Mouse (Mus musculus): Measurements from ENCODE around the gene Sf3b4.

Sf3b4 gene

DNA sequence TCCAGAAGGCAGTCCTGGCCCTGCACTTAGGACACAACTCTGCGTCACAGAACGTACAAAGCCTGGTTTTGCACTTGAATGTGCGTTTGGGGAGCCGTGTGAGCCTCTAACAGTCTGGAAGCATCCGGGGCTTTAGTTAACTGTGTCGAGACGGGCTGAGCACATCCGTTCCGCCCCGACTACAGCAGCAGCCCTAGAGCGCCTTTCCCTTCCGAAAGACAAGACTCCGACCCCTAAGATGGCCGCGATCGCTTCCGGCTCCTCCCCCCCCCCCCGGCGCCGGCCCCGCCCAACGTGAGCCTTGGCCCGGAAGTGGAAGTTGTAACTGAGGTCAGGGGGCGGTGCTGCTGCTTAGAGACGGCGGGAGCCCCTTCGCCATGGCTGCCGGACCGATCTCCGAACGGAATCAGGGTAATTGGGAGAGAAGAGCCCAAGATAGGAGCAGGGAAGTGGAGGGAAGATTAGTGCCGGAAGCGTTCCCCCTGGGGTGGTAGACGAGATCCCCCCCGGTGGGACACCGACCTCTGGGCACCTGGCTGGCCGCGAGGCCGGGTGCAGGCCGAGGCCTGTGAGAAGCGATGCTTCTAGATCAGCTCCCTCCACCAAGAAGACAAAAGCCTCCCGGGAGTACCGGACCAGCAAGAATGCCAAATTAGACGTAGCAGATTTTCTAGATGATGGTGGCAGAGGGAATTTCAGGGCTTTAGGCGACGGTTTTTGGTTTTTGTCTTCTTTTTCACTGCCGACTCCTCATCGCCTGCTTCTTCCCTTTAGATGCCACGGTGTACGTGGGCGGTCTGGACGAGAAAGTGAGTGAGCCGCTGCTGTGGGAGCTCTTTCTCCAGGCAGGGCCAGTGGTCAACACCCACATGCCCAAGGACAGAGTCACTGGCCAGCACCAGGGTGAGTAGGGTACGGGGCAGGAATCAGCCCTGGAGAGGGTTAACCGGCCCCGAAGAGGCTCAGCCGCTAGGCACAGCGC is at the start of gene Sf3b4:
Gene Sf3b4 (plus strand): TSS at position 136 of the 982 bp plus-strand sequence.
- DNase-seq (ENCODE audit: low spot score in 2 of 2): peak; percentile 83 to 86

DNA sequence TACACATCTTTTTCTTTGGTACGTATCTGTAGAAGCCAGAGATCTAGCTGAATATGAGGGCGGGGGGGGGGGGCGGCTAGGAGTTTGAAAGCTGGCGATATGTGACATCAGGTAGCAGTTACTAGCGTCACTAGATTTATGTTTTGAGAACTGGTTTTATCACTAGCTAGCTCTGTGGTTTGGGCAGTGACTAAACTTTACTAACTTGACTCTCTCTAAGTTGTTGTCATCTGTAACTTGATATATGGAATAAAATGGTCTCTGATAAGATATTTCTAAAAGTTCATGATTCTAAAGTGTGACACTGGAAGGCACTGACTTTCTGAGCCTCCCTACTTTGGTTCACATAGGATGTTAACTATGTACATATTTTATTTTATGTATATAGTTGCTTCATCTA is 47.9 kb upstream of the Sf3b4 start:
- no peak for DNase-seq (ENCODE audit: low spot score in 2 of 2)

DNA sequence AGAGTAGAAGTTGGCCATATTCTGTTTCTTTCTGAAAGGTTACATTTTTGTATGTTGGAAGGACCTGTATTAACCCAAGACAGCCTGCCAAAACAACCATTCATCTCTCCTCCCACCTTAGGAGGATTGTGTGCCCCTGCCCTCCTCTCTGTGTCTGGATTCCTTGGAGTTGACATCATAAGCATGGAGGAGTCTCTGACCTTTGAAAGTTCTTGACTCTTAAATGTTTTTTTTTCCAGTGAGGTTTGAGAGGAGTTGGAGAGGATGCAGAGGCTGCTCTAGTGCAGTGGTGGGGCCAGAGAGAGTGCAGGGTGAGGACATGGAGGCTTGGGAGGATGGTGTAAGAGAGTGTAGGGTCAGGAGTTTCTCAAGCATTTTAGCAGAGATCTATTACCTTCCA is 44.0 kb upstream of the Sf3b4 start:
- no peak for DNase-seq (ENCODE audit: low spot score in 2 of 2)

DNA sequence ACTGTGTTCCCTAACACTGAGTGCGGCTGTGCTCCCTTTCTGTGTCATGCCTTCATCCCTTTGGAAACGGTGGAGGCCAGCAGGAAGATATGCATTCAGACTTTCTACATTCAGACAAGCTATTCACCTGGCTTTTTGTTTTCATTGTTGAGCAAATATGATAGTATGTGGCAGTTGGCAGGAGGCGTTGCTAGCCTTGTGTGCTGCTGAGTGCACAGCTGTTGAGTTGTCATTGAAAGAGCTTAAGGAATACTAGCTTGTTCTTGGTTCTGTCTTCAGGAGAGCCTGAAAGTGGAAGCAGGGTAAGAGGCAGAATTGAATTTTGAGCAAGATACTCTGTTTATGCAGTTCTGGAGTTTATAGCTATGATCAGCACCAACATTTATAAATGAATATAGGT is 39.7 kb upstream of the Sf3b4 start:
- no peak for DNase-seq (ENCODE audit: low spot score in 2 of 2)

DNA sequence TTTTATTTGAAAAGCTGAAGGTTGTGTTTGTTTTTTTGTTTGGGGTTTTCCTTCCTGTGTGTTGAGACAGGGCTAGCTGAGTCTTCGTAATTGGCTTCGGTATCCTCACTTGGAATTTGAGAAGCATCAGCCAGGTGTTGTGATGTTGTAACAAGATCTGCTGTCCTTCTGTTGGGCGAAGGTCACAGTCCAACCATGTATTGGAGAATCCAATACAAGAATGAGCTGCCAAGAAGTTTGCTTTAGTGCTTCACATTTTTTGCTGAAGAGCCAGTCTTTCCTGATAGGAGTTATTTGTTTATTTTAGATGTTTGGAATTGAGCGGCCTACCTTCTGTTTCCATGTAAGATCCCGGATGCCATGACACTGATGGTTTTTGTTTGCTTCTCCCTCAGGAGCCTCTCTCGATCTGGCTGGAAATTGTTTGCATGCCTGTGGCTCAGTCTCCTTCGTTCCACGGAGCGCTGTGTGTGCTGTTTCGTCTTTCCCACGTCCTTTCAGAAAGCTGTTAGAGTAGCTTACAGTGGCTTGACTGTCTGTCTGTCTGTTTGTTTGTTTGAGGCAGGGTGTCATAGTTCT is 38.7 kb upstream of the Sf3b4 start:
- no peak for DNase-seq (ENCODE audit: low spot score in 2 of 2)

DNA sequence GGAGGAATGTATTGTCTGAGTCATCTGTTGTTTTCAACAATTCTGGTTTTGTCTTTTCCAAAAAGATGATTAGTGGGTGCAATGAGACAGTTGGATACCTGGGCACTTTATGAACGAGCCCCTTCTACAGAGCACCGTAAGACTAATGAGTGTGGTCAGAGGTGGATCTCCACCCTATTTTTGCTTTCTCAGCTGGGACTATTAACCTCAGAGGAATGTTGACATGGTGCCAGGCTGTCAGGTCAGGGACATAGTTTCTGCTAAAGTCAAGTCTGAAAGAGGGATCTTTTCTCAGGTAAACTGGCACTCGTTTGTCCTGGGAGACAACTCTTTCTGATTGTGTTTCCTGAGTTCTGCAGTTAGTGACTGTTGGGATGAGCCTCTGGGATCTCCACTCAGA is 37.1 kb upstream of the Sf3b4 start:
- no peak for DNase-seq (ENCODE audit: low spot score in 2 of 2)

DNA sequence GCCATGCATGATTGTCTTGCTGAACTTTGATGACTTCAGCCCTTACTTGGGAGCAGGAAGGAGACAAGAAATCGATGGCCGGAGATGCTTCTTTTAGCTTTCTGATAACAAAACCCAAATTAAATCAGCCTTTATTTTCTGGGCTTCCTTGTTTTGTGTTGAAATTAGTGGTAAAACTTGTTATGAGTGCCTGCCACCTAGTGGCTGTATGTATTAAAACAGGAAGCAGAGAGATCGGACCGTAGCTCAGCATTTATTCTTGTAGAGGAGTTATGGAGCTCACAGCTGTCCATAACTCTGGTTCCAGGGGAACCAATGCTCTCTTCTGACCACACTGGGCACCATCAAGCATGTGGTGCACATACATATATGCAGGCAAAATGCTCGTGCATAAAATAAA is 24.2 kb upstream of the Sf3b4 start:
- peak; percentile 53 to 72 for DNase-seq (ENCODE audit: low spot score in 2 of 2)

DNA sequence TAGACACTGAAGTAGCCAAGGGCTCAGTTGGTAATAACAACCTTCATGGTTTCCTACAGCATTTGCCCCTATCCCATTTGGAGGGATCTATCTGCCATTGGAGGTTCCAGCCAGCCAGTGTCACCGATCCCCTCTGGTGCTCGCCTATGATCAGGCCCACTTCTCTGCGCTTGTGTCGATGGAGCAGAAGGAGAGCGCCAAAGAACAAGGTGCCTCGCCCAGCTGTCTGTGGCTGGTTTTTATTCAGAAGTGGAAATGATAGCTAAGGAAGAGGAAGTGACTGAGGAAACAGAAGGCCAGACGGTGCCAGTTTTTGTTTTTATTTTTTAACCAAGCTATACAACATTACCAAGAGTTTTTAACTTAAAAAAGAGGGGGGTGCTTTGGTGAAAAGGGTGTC is 20.3 kb upstream of the Sf3b4 start:
- DNase-seq (ENCODE audit: low spot score in 2 of 2): no peak

DNA sequence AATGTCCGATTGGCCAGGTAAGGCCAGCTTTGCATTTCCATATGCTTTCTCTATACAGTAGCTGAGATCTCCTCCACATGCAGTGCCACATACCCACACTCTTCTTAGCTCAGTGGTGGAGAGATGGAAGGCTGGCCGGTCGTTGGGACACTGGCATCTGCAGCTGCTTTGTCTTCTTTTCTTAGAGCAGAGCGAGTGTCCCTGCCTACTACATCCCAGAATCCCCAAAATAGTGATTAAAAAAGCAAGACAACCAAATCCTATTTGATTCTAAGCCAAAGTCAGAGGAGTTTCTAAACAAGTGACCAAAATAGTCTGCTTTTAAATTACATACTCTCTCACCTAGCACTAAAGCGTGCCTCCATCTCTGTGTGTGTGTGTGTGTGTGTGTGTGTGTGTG is 19.5 kb upstream of the Sf3b4 start:
- DNase-seq (ENCODE audit: low spot score in 2 of 2): no peak

DNA sequence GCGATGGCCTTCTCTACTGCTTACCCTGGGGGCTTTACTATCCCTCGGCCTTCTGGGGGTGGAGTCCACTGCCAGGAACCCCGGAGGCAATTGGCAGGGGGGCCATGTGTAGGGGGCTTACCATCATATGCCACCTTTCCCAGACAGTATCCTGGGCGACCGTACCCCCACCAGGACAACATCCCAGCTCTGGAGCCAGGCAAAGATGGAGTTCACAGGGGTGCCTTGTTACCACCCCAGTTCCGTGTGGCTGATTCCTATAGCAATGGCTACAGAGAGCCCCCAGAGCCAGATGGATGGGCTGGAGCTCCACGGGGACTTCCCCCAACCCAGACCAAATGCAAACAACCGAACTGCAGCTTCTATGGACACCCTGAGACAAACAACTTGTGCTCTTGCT is 16.6 kb upstream of the Sf3b4 start:
- DNase-seq (ENCODE audit: low spot score in 2 of 2): no peak

DNA sequence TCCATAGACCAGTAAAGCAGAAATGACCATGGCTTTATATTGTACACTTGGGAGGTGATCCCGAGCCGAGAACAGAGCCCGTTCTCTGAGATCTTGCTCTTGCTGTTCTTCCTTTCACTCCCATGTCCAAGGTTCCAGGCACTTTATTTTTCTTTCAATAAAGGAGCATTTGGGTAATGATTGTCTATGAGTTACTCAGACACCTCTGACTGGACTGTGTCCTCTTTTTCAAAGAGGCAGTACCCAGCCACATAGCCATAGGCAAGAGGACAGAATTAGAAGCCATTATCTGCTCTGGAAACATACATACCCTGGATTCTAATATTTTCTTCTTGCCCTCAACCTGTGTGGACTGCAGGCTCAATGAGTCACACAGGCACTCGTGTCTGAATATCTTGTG is 12.3 kb upstream of the Sf3b4 start:
- no peak for DNase-seq (ENCODE audit: low spot score in 2 of 2)

DNA sequence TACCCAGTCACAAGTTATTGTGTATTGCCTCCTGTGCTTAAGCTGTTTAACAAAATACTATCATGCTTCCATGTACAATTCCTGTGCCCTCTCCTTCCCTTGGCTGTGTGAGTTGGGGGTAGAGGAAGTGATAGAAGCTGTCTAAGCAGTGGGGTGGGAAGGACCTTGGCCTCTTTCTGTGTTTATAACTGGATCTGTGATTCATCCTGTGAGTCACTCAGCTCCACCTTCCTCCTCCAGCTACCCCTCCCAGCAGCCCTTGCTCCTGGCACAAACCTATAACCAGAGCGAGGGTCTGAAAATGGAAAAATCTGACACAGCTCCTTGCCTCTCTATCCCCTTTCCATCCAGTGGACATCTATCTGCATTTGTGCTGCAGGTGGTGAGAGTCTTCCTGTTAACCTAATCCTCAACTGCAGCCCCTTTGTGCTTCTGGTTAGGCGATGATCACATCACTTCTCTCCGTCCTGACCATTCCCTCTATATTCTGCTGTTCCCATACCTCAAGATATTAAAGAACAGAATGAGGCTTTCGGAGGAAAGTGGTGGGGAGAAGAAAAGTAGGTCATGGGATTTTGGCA is 11.8 kb upstream of the Sf3b4 start:
- no peak for DNase-seq (ENCODE audit: low spot score in 2 of 2)

DNA sequence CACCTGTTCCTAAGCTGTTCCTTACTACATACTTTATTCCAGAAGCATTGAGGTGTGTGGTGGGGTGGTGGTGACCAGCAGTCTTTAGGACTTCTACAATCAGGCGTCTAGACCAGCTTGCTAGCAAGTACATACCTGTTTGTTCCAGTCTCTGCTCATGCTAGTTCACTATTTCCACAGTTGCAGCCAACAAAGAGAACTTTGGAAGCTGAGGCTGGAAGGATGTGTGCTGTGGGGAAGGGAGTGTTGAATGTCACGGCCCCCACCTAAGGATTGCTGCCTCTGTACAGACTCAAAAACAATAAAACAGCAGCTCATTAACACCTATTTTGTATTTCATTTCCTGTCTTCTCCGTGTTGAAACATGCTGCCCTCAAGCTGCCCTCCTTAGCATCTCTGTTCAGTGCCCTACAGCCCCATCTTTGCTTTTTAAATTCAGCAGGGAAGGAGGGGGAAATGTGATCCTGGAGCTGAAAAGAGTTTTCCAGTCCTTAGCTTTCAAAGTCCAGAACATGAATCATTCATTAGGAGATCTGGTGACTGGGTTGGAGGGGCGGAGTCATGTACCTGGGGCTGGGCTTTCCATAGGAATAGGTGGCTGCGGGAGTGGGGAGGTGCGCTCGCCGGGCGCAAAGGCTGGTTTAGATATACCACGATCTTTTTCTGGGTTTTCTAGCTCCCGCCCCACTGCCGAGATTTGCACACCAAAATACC is 11.2 kb upstream of the Sf3b4 start:
- no peak for DNase-seq (ENCODE audit: low spot score in 2 of 2)

DNA sequence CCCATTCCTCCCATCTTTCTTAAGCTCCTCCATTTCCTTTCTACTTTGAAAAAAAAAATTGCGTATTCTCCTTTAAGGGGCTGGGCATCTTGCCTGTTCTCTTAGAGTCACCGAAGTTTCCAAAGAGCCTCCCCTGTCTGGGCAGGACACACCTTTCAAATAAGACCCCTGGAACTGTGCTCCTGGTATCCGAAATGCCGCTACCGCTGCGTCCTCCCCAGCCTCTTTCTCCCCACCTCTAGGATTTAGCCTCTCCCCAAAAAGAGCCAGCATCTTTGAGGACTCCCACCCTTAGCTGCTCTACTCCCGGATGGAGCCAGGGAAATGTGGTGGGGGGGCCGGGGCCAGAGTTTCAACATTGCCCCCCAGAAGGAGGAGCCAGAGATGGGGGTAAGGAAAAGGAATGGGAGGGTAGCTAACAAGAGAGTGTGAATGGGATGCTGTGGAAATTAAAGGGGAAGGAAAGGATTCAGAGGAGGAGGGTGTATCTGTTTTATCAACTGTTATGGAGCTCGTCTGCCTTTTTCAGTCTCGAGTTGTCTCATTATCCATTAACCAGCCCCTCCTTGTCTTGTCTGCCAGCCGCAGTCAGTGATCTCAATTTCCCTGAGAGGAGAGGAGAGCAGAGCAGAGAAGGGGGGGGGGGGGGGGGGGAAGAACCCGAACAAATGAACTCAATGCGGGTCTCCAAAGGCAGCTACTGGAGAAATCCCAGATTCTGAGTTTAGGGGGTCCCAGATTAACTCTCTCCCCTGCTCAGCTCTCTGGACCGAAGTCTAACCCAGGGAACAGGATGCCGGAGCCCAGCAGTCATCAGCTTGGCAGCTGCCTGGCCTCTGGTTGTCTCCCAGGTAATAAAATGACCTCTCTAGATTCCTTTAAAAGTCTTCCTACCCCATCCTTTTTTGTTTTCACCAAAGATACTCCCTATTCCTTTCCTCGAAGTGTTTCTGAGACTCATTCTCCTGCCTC is 10.0 kb upstream of the Sf3b4 start, which contains the start of gene Mtmr11:
Gene Mtmr11 (plus strand): TSS at position 136 of the 972 bp plus-strand sequence.
- no peak for DNase-seq (ENCODE audit: low spot score in 2 of 2)

DNA sequence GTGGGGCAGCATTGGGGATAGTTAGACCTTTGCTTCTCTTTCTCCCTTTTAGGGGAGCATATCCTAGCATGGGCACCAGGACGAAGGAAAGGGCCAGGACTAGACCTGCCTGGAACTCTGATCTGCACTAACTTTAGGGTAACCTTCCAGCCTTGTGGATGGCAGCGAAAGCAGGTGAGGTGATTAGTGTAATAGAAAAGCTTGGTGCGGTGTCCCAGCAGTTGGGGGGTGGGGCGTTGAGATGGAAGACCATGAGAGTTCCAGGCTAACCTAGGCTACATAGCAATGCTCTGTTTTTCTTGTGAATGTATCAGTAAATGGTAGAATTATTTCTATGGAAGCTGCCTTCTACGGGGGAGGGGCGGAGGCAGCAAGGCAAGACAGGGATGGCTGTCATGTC is 9.1 kb upstream of the Sf3b4 start:
- DNase-seq (ENCODE audit: low spot score in 2 of 2): no peak

DNA sequence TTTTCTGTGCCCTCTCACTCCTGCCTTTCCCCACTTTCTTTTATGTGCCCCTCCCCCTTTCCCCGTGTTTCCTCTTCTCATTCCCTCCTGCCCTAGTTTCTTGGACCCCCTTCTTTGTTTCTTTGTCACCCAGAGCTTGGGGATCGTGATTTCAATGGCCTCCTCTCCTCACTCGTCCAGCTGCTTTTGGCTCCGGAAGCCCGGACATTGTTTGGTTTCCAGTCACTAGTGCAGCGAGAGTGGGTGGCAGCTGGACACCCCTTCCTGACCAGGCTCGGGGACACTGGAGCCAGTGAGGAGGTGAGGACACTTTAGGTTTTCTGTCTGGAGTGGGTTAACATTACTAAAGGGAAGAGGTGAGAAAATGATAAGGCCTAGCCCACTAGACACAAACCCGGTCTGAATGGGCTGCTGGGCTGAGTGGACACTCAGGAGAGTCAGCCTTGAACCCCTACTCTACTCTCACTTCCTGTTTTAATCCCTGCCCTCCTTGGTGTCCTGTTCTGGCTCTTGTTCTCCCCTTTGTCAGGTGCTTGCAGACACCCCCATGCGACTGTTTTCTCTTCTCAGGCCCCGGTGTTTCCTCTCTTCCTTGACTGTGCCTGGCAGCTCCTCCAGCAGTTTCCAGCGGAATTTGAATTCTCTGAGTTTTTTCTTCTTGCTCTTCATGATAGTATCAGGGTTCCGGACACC is 3.5 kb upstream of the Sf3b4 start:
- no peak for DNase-seq (ENCODE audit: low spot score in 2 of 2)

DNA sequence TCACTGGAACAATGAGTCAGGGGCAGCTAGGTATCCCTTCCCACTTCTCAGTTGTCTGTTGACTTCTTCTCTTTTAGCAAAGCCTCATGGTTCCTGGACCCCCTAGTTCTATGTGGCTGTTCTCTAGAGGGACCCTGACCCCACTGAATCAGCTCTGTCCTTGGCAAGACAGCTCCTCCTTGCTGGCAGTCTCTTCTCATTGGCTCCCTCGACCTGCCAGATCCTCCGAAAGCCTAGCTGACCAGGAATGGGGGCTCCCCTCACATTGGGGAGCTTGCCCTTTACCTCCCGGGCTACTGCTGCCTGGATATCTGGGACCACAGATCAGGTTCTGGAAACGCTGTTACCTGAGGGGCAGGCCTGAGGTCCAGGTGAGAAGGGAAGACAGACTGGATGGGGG is 1.9 kb upstream of the Sf3b4 start:
- DNase-seq (ENCODE audit: low spot score in 2 of 2): no peak

DNA sequence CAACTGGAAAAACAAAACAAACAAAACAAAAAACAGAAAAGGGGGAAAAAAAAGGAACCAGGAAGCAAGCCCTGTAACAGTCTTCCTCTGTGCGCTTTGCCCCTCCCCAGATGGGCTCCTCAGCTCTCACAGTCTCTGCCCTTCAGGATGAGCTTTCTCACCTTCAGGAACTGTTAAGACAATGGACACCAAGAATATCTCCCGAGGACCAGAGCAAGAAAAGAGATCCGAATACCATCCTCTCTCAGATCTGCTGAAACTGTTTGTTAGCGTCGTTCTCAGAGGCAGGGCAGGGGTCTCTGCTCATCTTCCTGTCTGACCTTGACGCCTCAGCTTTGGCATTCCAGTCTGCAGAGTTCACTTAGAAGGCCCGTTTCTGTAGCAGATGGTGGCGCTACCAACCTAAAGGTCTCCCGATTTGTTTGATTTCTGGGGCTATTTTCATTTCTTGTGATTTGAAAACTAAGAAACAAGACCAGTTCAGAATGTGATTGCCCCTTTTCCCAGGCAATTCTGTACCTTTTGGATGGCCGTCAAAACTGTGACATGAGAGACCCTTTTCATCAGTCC is 1.1 kb upstream of the Sf3b4 start:
- no peak for DNase-seq (ENCODE audit: low spot score in 2 of 2)

DNA sequence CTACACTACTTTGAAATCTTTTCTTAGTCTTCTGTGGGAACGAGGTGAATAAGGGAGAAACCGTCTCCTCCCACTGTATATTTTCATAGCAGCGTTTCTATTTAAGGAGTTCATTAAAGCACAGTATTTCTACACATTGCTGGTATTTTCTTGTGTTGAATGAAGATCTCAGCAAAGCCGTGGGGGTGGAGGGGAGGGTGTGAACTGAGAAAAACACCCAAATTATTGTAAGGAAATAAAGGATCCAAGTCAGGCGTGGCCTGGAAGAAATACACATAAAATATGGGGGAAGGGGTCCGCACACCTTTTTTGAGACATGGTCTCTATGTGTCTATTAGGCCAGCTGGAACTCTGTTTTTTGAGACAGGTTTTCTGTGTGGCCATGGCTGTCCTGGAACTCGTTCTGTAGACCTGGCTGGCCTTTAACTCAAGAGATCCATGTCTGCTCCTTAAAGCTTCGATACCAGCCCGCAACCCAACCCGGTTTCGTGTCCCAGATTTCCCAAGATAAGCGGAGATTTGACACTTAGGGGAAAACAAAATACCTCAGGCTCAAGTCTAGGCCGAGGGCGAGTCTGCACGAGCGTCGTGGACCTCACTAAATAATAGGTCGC is 442 bp upstream of the Sf3b4 start:
- DNase-seq (ENCODE audit: low spot score in 2 of 2): no peak

DNA sequence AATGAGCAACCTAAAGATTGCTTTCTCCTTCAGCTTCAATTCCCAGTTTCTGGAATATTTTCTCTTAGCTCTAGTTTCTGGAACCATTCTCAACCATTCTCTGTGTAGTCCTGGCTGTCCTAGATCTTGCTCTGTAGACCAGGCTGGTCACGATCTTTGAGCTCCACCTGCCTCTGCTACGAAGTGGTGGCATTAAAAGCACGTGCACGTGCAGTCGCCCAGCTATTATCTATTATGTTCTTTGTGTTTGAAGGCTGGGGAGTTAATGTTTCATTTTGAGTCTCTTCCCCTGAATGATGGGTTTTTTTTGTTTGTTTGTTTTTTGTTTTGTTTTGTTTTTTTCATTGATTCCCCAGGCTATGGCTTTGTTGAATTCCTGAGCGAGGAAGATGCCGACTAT is 1.1 kb downstream of the Sf3b4 start:
- DNase-seq (ENCODE audit: low spot score in 2 of 2): no peak

Data from spleen, postnatal 36 days (tissue).